Mouse (Mus musculus) midbrain, embryonic 11.5 days (tissue): ENCODE measurements around the gene Pxk. TPM values are rescaled to one million over a fixed set of nuclear protein-coding genes. Genes with fewer than 3 reads are reported as not detected.

Experiments
- ATAC-seq: fragments of 200-750 bp; cut with Nextera tagmentation; 2 replicates; pipeline ENCODE4 v1.8.0; 2017; ENCODE audit warnings: moderate TSS enrichment, moderate library complexity; ENCODE audit not compliant: low FRiP score
- DNase-seq: peaks from one replicate; pipeline ENCODE4 v3.0.0; 2015; ENCODE audit warnings: low spot score; ENCODE audit errors: missing footprints
- H3K27ac ChIP-seq: fragments of 300-500 bp; sonication (generic); 2 replicates; pipeline ENCODE4 v1.5.1; 2014; ENCODE audit warnings: low read depth, low read length
- H3K27me3 ChIP-seq: fragments of 300-500 bp; sonication (generic); 2 replicates; pipeline ENCODE4 v1.6.1; 2014; ENCODE audit warnings: mild to moderate bottlenecking, low read length, moderate library complexity, mixed read lengths; ENCODE audit not compliant: control insufficient read depth, insufficient read depth
- H3K36me3 ChIP-seq: fragments of 300-500 bp; sonication (generic); 2 replicates; pipeline ENCODE4 v1.6.1; 2014; ENCODE audit warnings: mild to moderate bottlenecking, low read length, moderate library complexity, mixed read lengths; ENCODE audit not compliant: control insufficient read depth, insufficient read depth
- H3K4me1 ChIP-seq: fragments of 300-500 bp; sonication (generic); 2 replicates; pipeline ENCODE4 v1.6.1; 2014; ENCODE audit warnings: low read length; ENCODE audit not compliant: control insufficient read depth, insufficient read depth
- H3K4me2 ChIP-seq: fragments of 300-500 bp; sonication (generic); 2 replicates; pipeline ENCODE4 v1.6.1; 2014; ENCODE audit warnings: mild to moderate bottlenecking, moderate library complexity
- H3K4me3 ChIP-seq: fragments of 300-500 bp; sonication (generic); 2 replicates; pipeline ENCODE4 v1.5.1; 2014; ENCODE audit warnings: low read depth, low read length
- H3K9ac ChIP-seq: fragments of 300-500 bp; sonication (generic); 2 replicates; pipeline ENCODE4 v1.6.1; 2014; ENCODE audit warnings: low read length
- H3K9me3 ChIP-seq: fragments of 300-500 bp; sonication (generic); 2 replicates; pipeline ENCODE4 v1.6.1; 2016; ENCODE audit warnings: low read length; ENCODE audit not compliant: control insufficient read depth
- WGBS: fragments of 180-500 bp; shearing (Covaris S2); extraction: QIAGEN DNeasy Blood & Tissue Kit; methylation state at CpG from one replicate; pipeline ENCODE4 v1.1.7; 2014; 5-methylcytosine and 5-hydroxymethylcytosine counted together
- polyA plus RNA-seq: library from polyadenylated mRNA; unstranded; fragments of >200 nt; fragmentation: Nextera tagmentation; extraction: Ambion mirVana; gene quantifications from 2 replicates; pipeline ENCODE4 v1.2.1, GENCODE M21; 2014

The Pxk gene
- polyA plus RNA-seq, 1 experiment from 2014 or later = 23.2 TPM

DNA sequence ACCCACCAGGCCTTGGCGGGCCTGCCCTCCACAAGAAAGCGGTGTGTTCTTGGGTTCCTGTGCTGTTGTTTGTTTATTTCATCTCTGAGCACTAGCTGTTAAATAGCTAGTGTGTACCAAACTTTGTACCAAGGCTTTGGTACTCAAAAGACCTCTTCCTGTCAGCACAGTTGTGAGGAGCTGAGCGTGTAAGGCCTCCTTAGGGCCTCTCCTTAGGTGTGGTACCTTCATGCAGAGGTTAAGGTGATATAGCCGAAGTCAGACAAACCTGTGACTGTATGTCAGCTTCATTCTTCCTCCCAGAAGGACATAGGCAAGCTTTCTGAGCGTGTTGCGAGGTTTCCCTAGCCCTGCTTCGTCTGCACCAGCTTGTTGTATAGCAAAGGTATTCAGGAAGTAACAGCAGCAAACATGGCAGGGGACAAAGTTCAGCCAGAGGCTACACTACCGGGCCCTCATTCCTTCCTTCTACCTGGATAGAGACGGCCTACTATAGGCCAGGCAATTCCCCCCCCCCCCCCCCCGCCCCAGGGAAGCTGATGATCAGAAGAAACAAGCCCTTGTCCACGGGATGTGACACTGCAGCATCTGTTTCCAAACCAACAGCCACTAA, 48.7 kb downstream of the Pxk start:
- Histone ChIP-seq H3K4me1 (no peaks in the 10 kb centered on the region), H3K4me2 (no peak overlapping the region), H3K27ac (no peak overlapping the region), H3K36me3 (no peaks in the 10 kb centered on the region), H3K9ac (no peak overlapping the region), H3K9me3 (no peaks in the 10 kb centered on the region), H3K27me3 (no peaks in the 10 kb centered on the region), H3K4me3 (no peak overlapping the region)
- 91% methylated on average over 10 of the region's 11 CpGs for WGBS
- ATAC-seq = no peak
- DNase-seq = no peak

DNA sequence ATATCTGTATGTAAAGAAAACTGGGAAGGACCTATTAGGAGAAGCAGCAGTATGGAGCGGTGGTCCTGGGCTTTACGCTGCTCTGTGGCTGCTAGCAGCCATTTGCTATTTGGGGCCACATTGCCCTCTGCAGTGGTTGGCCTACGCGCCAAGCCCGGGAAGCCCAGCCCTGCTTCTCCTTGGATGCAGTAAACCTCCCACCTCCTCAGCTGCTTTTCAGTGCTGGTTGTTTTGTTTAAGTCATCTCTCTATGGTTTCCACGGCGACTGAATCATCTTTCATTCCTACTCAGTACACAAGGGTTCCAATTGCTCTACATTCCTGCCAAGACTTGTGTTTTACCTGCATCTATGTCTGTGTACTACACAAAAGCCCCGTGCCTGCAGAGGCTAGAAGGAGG, 50.8 kb downstream of the Pxk start:
- Histone ChIP-seq H3K4me1 (no peaks in the 10 kb centered on the region), H3K27ac (no peak overlapping the region), H3K4me3 (no peak overlapping the region), H3K9ac (no peak overlapping the region), H3K4me2 (no peak overlapping the region), H3K27me3 (no peaks in the 10 kb centered on the region), H3K36me3 (no peaks in the 10 kb centered on the region), H3K9me3 (no peaks in the 10 kb centered on the region)
- 87% methylated on average over 8 of the region's 8 CpGs for WGBS
- no peak for DNase-seq
- ATAC-seq = no peak

DNA sequence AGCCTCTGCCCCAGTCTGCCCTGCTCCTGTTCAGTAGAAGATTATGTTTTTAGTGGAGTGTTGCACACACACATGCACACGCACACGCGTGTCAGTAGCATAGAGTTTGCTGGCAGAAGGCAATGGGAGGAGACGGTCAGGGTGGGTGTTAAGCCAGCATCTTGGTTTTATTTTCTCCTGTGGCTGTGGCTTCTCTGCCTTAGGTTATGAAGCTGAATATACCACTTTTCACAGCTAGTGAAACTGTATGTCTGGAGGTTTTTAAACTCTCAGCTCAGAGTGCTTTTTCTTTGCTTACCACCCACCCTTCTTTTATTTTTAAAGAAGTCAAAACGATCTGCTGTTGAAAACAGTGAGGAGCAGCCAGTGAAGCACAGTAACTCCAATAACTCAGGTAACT, 53.7 kb downstream of the Pxk start:
- DNase-seq (no peak), ATAC-seq (no peak)
- Histone ChIP-seq H3K36me3 (no peaks in the 10 kb centered on the region), H3K4me2 (no peak overlapping the region), H3K4me3 (no peak overlapping the region), H3K9ac (no peak overlapping the region), H3K9me3 (no peaks in the 10 kb centered on the region), H3K4me1 (no peaks in the 10 kb centered on the region), H3K27me3 (no peaks in the 10 kb centered on the region), H3K27ac (no peak overlapping the region)
- 96% methylated on average over 5 of the region's 5 CpGs for WGBS

DNA sequence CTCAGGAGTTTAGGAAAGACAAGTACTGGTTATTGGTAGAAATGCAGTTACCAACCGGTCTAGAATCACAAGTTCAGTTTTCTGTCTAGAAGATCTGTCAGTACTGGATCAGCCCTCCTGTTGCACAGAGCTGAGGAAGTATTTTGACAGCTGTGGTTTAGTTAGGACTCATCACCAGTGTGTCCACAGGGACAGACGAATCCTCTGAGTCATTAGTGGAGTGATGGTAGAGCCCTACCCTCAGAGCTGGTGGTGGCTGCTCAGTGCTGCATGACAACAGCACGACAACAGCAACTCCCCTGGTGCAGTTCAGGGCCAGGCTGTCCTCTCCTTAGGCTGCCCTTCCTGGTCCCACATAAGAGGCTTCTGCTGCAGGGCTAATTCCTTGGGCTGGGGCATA, 56.1 kb downstream of the Pxk start:
- no peaks in the 10 kb centered on the region for H3K36me3 ChIP-seq
- H3K4me2 ChIP-seq = no peak overlapping the region
- H3K4me3 ChIP-seq = no peak overlapping the region
- ATAC-seq (no peak), DNase-seq (no peak)
- H3K4me1 ChIP-seq = no peaks in the 10 kb centered on the region
- H3K9me3 ChIP-seq = no peaks in the 10 kb centered on the region
- H3K27ac ChIP-seq = no peak overlapping the region
- no peaks in the 10 kb centered on the region for H3K27me3 ChIP-seq
- H3K9ac ChIP-seq = no peak overlapping the region
- WGBS = 77% methylated on average over 3 of the region's 3 CpGs

DNA sequence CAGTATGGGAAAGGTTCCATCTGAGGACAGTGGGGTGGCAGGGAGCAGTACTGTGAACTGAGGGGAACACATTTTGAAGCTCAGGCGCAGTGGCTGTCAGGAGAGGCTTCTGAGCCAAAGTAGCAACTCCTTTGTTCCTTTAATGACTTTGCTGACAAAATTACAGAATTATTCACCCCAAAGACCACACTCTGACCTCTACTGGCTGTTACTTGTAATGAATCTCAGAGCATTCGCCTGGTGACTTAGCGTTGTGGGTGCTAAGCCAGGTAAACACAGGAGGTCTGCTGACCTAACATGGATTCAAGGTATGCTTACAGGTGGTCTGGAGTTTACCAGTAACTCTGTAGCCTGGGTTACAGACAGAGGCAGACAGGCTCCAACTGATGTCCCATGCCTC, 58.9 kb downstream of the Pxk start:
- no peak for ATAC-seq

DNA sequence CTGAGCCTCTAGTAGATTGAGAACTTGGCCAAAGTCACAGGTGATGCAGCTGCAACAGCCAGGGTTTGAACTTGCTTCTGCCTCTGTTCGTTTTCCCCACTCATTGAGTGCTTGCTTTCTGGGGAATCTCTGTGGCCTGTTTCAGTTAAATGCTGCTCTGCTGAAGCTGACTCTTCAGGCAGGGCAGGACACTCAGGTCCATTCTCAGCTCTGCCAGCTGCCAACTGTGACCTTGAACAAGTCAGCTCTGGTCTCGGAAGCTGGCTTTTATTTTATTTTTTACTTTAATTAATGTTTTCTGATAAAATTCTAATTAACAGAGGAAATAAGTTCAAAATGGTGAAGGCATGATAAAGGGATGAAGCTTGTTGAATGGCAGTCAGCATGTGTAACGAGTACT, 60.7 kb downstream of the Pxk start:
- no peak for DNase-seq
- Histone ChIP-seq H3K9ac (no peak overlapping the region), H3K36me3 (no peaks in the 10 kb centered on the region), H3K27me3 (no peaks in the 10 kb centered on the region), H3K4me1 (no peaks in the 10 kb centered on the region), H3K9me3 (no peaks in the 10 kb centered on the region), H3K4me3 (no peak overlapping the region), H3K27ac (no peak overlapping the region), H3K4me2 (no peak overlapping the region)
- 90% methylated on average over 3 of the region's 3 CpGs for WGBS
- no peak for ATAC-seq

More for the DNA sequence above, 58.9 kb downstream of the Pxk start:
- H3K4me3 ChIP-seq = no peak overlapping the region
- H3K36me3 ChIP-seq = no peaks in the 10 kb centered on the region
- WGBS = 46% methylated on average over 3 of the region's 3 CpGs
- H3K4me1 ChIP-seq = no peaks in the 10 kb centered on the region
- no peaks in the 10 kb centered on the region for H3K27me3 ChIP-seq
- H3K9ac ChIP-seq = no peak overlapping the region
- H3K4me2 ChIP-seq = no peak overlapping the region
- no peak overlapping the region for H3K27ac ChIP-seq
- no peak for DNase-seq
- H3K9me3 ChIP-seq = no peaks in the 10 kb centered on the region

DNA sequence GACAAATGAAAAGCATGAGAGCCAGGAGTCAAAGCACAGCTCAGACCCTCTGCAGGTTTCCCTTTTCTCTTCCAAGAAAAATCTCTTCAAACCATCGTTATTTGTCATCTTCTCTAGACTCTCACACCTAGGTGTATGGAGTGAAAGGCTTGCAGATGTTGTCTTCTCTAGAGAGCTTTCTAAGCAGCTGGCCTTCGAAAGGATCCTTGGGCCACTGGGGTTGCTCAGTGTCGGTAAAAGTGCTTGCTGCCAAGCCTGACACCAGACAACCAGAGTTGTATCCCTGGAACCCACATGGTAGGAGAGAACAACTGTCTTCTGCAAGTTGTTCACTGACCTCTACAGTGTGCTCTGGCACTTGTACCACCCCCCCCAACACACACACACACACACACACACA, 61.1 kb downstream of the Pxk start:
- Histone ChIP-seq H3K4me1 (no peaks in the 10 kb centered on the region), H3K27me3 (no peaks in the 10 kb centered on the region), H3K36me3 (no peaks in the 10 kb centered on the region), H3K9ac (no peak overlapping the region), H3K4me3 (no peak overlapping the region), H3K4me2 (no peak overlapping the region), H3K27ac (no peak overlapping the region), H3K9me3 (no peaks in the 10 kb centered on the region)
- 88% methylated on average over 3 of the region's 3 CpGs for WGBS
- ATAC-seq (no peak), DNase-seq (no peak)

DNA sequence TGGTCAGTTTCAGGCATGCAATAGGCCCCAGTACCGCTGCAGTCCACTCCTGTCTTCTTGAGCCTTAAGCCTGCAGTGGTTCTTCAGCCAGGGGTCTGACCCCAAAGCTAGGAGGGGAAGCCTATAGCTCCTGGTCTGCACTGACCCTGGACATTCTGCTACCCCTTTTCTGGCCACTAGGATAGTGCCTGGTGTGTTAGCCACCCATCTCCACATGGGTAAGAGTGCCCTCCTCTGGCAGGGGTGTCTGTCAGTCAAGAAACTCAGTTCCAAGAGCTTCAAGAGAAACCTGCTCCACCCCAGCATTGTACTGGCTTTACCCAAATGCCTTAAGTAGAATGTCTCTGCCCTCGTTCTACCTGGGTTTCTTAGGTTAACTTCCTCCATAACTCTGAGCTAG, 63.8 kb downstream of the Pxk start:
- H3K27me3 ChIP-seq = no peaks in the 10 kb centered on the region
- H3K4me3 ChIP-seq = no peak overlapping the region
- no peak for DNase-seq
- H3K9me3 ChIP-seq = no peaks in the 10 kb centered on the region
- no peak overlapping the region for H3K4me2 ChIP-seq
- H3K9ac ChIP-seq = no peak overlapping the region
- peaks cover 10% of the 10 kb centered on the region for H3K36me3 ChIP-seq
- WGBS = 81% methylated on average over 2 of the region's 2 CpGs
- no peak for ATAC-seq
- no peak overlapping the region for H3K27ac ChIP-seq
- no peaks in the 10 kb centered on the region for H3K4me1 ChIP-seq

DNA sequence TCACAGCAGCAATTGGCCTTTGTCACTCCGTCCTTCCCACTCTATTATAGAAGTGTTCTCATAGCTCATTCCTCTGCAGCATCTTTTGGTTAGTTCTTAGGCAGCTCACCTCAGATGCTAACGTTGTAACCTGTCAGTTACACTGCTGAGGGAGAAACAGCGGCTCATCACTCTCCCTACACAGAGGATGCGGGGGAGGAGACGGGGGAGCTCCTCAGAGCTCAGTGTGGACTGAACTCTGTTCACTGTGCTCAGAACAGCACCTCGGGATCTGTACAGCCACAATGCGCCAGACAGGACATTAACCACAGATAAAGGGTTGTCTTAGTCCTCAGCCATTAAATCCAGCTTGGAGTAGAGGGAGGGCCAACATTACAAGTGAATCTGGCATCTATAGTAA, 66.5 kb downstream of the Pxk start:
- 90% methylated on average over 7 of the region's 7 CpGs for WGBS
- Histone ChIP-seq H3K27me3 (no peaks in the 10 kb centered on the region), H3K9me3 (no peaks in the 10 kb centered on the region), H3K4me1 (no peaks in the 10 kb centered on the region), H3K4me3 (no peak overlapping the region), H3K36me3 (peaks cover 23% of the 10 kb centered on the region), H3K9ac (no peak overlapping the region), H3K27ac (no peak overlapping the region), H3K4me2 (no peak overlapping the region)
- ATAC-seq (no peak), DNase-seq (no peak)
